Mouse (Mus musculus) heart, embryonic 12.5 days (tissue): ENCODE measurements around the gene Gtpbp1. TPM values are rescaled to one million over a fixed set of nuclear protein-coding genes. Genes with fewer than 3 reads are reported as not detected.

ENCODE experiments used
- ATAC-seq: fragments of 200-750 bp; cut with Nextera tagmentation; 2 replicates; pipeline ENCODE4 v1.8.0; 2017; ENCODE audit warnings: moderate TSS enrichment, moderate library complexity; ENCODE audit not compliant: insufficient number of reproducible peaks, low FRiP score
- H3K27ac ChIP-seq: fragments of 300-500 bp; sonication (generic); 2 replicates; pipeline ENCODE4 v1.5.1; 2016; ENCODE audit warnings: mild to moderate bottlenecking, moderate library complexity; ENCODE audit not compliant: poor library complexity, severe bottlenecking
- H3K27me3 ChIP-seq: fragments of 300-500 bp; sonication (generic); replicated peaks from 2 replicates; pipeline ENCODE4 v1.6.1; 2016; ENCODE audit warnings: mild to moderate bottlenecking, moderate library complexity
- H3K36me3 ChIP-seq: fragments of 300-500 bp; sonication (generic); 2 replicates; pipeline ENCODE4 v1.6.1; 2016; ENCODE audit warnings: mild to moderate bottlenecking, moderate library complexity
- H3K4me1 ChIP-seq: fragments of 300-500 bp; sonication (generic); replicated peaks from 2 replicates; pipeline ENCODE4 v1.6.1; 2016; ENCODE audit warnings: mild to moderate bottlenecking
- H3K4me2 ChIP-seq: fragments of 300-500 bp; sonication (generic); 2 replicates; pipeline ENCODE4 v1.6.1; 2016; ENCODE audit warnings: mild to moderate bottlenecking, moderate library complexity
- H3K4me3 ChIP-seq: fragments of 300-500 bp; sonication (generic); 2 replicates; pipeline ENCODE4 v1.5.1; 2016; ENCODE audit warnings: mild to moderate bottlenecking
- H3K9ac ChIP-seq: fragments of 300-500 bp; sonication (generic); 2 replicates; pipeline ENCODE4 v1.6.1; 2016; ENCODE audit warnings: mild to moderate bottlenecking, moderate library complexity
- H3K9me3 ChIP-seq: fragments of 300-500 bp; sonication (generic); replicated peaks from 2 replicates; pipeline ENCODE4 v1.6.1; 2016; ENCODE audit warnings: mild to moderate bottlenecking, moderate library complexity
- WGBS: fragments of 180-500 bp; shearing (Covaris S2); methylation state at CpG from one replicate; pipeline ENCODE4 v1.1.7; 2016; 5-methylcytosine and 5-hydroxymethylcytosine counted together
- polyA plus RNA-seq: library from polyadenylated mRNA; unstranded; fragments of >200 nt; fragmentation: Nextera tagmentation; extraction: Ambion mirVana; gene quantifications from 2 replicates; pipeline ENCODE4 v1.2.1, GENCODE M21; 2016

Gene Gtpbp1
- polyA plus RNA-seq, 1 experiment from 2014 or later: 32.8 TPM

DNA sequence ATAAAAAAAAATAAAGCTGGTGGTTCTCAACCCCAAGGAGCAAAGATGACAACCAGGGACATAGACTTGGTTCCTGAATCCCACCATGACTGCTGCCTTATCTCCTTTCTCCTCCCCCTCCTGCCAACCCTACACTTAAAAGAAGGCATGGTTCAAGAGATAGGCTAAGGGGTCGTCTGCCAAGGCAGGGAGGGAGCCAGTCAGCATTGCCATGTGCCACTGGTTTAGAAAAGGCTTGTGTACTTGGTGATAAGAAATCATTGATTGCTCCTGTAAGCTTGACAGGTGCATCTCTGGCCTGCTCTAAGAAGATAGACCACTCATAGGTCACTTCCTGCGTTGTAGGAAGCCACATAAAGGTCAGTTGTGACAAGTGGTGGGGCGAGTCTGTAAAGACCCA lies 4.9 kb downstream of the Gtpbp1 start:
- Histone ChIP-seq H3K4me3 (no peak overlapping the region), H3K9ac (no peak overlapping the region), H3K9me3 (no peaks in the 10 kb centered on the region), H3K4me1 (peaks cover 43% of the 10 kb centered on the region), H3K36me3 (peaks cover 18% of the 10 kb centered on the region), H3K4me2 (no peak overlapping the region), H3K27me3 (no peaks in the 10 kb centered on the region), H3K27ac (no peak overlapping the region)
- no peak for ATAC-seq
- 37% methylated on average over 3 of the region's 3 CpGs for WGBS

DNA sequence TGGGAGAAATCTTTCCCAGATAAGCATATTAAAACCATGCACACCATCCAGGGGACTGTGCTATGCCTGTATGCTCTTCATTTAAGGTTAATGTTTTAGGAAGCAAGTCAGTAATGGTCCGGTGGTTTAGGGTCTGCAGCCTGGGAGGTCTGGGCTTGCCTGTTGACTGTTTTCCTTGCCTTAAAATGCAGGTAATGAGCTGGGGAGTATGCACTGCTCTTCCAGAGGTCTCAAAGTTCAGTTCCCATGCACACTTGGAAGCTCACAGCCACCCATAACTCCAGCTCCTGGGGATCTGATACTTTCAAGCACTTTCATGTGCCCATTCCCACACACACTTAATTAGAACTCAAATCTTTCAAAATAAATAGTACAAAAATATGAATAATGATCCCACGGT lies 5.9 kb downstream of the Gtpbp1 start:
- H3K4me2 ChIP-seq: no peak overlapping the region
- H3K4me3 ChIP-seq: no peak overlapping the region
- no peak for ATAC-seq
- H3K9me3 ChIP-seq: no peaks in the 10 kb centered on the region
- WGBS: 92% methylated on average over 2 of the region's 2 CpGs
- peaks cover 18% of the 10 kb centered on the region for H3K36me3 ChIP-seq
- H3K27me3 ChIP-seq: no peaks in the 10 kb centered on the region
- H3K4me1 ChIP-seq: peaks cover 40% of the 10 kb centered on the region
- no peak overlapping the region for H3K27ac ChIP-seq
- no peak overlapping the region for H3K9ac ChIP-seq

DNA sequence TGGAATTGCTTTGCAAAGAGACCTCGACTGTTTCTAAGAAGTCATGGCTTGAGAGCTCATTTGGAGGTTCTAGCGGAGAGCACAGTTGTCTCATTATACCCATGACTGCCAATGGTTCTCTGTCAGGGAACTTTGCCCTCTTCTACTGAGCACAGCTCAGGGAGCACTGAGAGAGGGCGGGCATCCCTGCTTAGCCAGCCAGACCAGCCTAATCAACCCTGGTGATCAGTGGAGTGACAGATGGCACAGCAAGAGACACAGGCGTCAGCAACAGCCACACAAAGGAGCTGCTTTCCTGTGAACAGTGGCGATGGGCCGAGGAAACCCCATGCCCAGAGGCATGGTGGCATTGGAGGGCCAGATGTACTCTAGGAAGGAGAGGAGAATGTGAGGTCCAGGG lies 6.4 kb downstream of the Gtpbp1 start:
- Histone ChIP-seq H3K9ac (no peak overlapping the region), H3K27ac (no peak overlapping the region), H3K36me3 (peaks cover 18% of the 10 kb centered on the region), H3K4me1 (peaks cover 35% of the 10 kb centered on the region), H3K4me3 (no peak overlapping the region), H3K9me3 (no peaks in the 10 kb centered on the region), H3K27me3 (no peaks in the 10 kb centered on the region), H3K4me2 (no peak overlapping the region)
- whole genome bisulfite sequencing: 81% methylated on average over 6 of the region's 6 CpGs
- no peak for ATAC-seq

- Histone ChIP-seq H3K27me3 (no peaks in the 10 kb centered on the region), H3K4me1 (peaks cover 35% of the 10 kb centered on the region), H3K27ac (no peak overlapping the region), H3K4me2 (no peak overlapping the region), H3K36me3 (peaks cover 18% of the 10 kb centered on the region), H3K4me3 (no peak overlapping the region), H3K9me3 (no peaks in the 10 kb centered on the region), H3K9ac (no peak overlapping the region)
- 80% methylated on average over 9 of the region's 9 CpGs for WGBS
- ATAC-seq: no peak
Measured at GRCm38 (mm10) chr15:79697558-79698187, 7.0 kb downstream of the Gtpbp1 start.

GRCm38 (mm10) chr15:79706603-79707214 lies 16.1 kb downstream of the Gtpbp1 start:
- no peaks in the 10 kb centered on the region for H3K27me3 ChIP-seq
- H3K36me3 ChIP-seq: peaks cover 50% of the 10 kb centered on the region
- no peak overlapping the region for H3K9ac ChIP-seq
- H3K4me2 ChIP-seq: no peak overlapping the region
- no peaks in the 10 kb centered on the region for H3K9me3 ChIP-seq
- H3K27ac ChIP-seq: no peak overlapping the region
- no peak overlapping the region for H3K4me3 ChIP-seq
- WGBS: 74% methylated on average over 17 of the region's 17 CpGs
- ATAC-seq: no peak
- H3K4me1 ChIP-seq: 0 out of 2 replicates have a peak, but pooled peaks cover 3% of the 10 kb centered on the region

DNA sequence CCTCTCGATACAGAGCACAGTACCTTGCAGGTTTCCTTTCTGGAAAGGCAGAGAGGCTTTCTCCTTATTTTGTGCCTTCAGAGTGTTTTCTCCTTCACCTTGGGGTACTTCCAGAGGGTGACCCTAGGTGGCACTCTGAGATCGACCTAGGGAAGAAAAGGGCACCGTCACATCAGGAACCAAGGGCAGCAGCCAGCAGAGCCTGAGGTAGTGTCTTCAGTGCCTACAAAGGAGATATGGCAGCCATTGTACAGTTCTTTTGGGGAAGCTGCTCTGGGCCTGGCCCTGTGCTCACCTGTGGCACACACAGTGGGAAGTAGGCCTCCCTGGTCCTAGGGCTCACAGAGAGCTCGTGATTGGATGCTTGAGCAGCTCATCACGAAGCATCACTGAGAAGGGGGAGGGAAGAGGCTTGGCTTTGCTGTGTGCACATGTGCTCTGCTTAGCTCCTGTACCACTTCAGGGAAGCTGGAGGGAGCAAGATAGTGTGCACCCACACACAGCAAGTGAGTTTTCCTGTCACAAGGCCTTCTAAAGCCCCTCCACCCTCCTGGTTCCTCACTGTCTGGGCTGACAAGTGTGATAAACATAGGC lies 17.7 kb downstream of the Gtpbp1 start:
- Histone ChIP-seq H3K4me1 (0 out of 2 replicates have a peak, but pooled peaks cover 3% of the 10 kb centered on the region), H3K27me3 (no peaks in the 10 kb centered on the region), H3K9ac (no peak overlapping the region), H3K4me2 (no peak overlapping the region), H3K9me3 (no peaks in the 10 kb centered on the region), H3K27ac (no peak overlapping the region), H3K36me3 (peaks cover 66% of the 10 kb centered on the region), H3K4me3 (no peak overlapping the region)
- no peak for ATAC-seq
- WGBS: 94% methylated on average over 5 of the region's 5 CpGs

DNA sequence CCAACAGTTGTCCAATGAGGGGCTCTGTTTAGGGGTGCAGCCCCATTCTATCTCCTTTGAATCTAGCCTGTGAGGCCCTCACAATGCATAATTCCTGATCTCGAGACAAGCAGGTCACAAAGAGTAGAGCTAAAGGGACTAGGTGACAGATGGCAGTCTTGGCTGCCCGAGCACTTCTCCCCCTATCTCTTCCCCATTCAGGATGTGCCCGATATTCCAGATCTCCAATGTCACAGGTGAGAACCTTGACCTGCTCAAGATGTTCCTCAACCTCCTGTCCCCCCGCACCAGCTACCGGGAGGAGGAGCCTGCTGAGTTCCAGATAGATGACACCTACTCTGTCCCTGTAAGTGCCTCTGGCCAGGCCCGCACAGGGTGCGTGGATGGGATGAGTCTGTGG lies 25.0 kb downstream of the Gtpbp1 start:
- Histone ChIP-seq H3K36me3 (peaks cover 96% of the 10 kb centered on the region), H3K27me3 (no peaks in the 10 kb centered on the region), H3K27ac (no peak overlapping the region), H3K4me2 (no peak overlapping the region), H3K9ac (no peak overlapping the region), H3K4me1 (no peaks in the 10 kb centered on the region), H3K9me3 (no peaks in the 10 kb centered on the region), H3K4me3 (no peak overlapping the region)
- 91% methylated on average over 7 of the region's 7 CpGs for WGBS
- ATAC-seq: no peak

GRCm38 (mm10) chr15:79716710-79717109 lies 26.1 kb downstream of the Gtpbp1 start:
- no peak overlapping the region for H3K4me2 ChIP-seq
- ATAC-seq: no peak
- 88% methylated on average over 6 of the region's 6 CpGs for WGBS
- H3K4me1 ChIP-seq: no peaks in the 10 kb centered on the region
- no peaks in the 10 kb centered on the region for H3K9me3 ChIP-seq
- H3K36me3 ChIP-seq: peaks cover 91% of the 10 kb centered on the region
- H3K4me3 ChIP-seq: no peak overlapping the region
- no peak overlapping the region for H3K9ac ChIP-seq
- no peak overlapping the region for H3K27ac ChIP-seq
- no peaks in the 10 kb centered on the region for H3K27me3 ChIP-seq

DNA sequence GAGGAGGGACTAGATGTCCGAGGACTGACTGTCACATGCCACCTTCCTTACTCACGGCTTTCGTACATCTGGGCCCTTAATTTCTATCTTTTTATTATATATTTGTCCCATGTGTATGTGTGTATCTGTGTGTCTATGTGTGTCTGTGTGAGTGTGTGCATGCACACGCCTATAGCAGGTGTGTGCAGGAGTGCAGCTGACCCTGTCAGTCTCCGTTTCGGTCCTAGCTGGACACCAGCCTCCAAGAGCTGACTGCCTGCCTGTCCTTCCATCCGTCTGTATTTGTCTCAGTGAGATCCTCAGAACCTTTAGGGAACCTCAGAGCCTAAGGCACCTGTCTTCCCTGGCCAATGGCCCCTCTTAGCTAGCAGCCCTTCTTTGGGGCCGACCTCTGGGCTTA lies 29.6 kb downstream of the Gtpbp1 start:
- Histone ChIP-seq H3K9ac (no peak overlapping the region), H3K9me3 (no peaks in the 10 kb centered on the region), H3K36me3 (peaks cover 74% of the 10 kb centered on the region), H3K4me3 (no peak overlapping the region), H3K27ac (no peak overlapping the region), H3K4me2 (no peak overlapping the region), H3K27me3 (no peaks in the 10 kb centered on the region), H3K4me1 (no peaks in the 10 kb centered on the region)
- 87% methylated on average over 8 of the region's 8 CpGs for WGBS
- no peak for ATAC-seq

GRCm38 (mm10) chr15:79720796-79721195 lies 30.2 kb downstream of the Gtpbp1 start:
- H3K9me3 ChIP-seq: no peaks in the 10 kb centered on the region
- H3K9ac ChIP-seq: no peak overlapping the region
- H3K4me3 ChIP-seq: no peak overlapping the region
- 80% methylated on average over 4 of the region's 4 CpGs for WGBS
- no peak overlapping the region for H3K4me2 ChIP-seq
- ATAC-seq: no peak
- no peak overlapping the region for H3K27ac ChIP-seq
- peaks cover 74% of the 10 kb centered on the region for H3K36me3 ChIP-seq
- no peaks in the 10 kb centered on the region for H3K27me3 ChIP-seq
- H3K4me1 ChIP-seq: no peaks in the 10 kb centered on the region

- Histone ChIP-seq H3K27me3 (no peaks in the 10 kb centered on the region), H3K36me3 (peaks cover 74% of the 10 kb centered on the region), H3K4me2 (no peak overlapping the region), H3K4me1 (no peaks in the 10 kb centered on the region), H3K9me3 (no peaks in the 10 kb centered on the region), H3K9ac (no peak overlapping the region), H3K27ac (no peak overlapping the region), H3K4me3 (no peak overlapping the region)
- ATAC-seq: no peak
- WGBS: 33% methylated on average over 1 of the region's 1 CpGs
Measured at GRCm38 (mm10) chr15:79723439-79723838, 32.8 kb downstream of the Gtpbp1 start.
